Mouse (Mus musculus) kidney, embryonic 14.5 days (tissue): ENCODE data around the gene Parvb. TPM values are rescaled to one million over a fixed set of nuclear protein-coding genes. Genes with fewer than 3 reads are reported as not detected.

Experiments
- ATAC-seq: fragments of 200-750 bp; cut with Nextera tagmentation; 2 replicates; pipeline ENCODE4 v1.8.0; 2017; ENCODE audit warnings: moderate number of reproducible peaks, mild to moderate bottlenecking, moderate TSS enrichment, moderate library complexity; ENCODE audit not compliant: low FRiP score, low TSS enrichment
- H3K27ac ChIP-seq: fragments of 300-500 bp; sonication (generic); 2 replicates; pipeline ENCODE4 v1.5.1; 2014; ENCODE audit warnings: low read depth, mild to moderate bottlenecking, low read length, moderate library complexity, mixed read lengths
- H3K27me3 ChIP-seq: fragments of 300-500 bp; sonication (generic); 2 replicates; pipeline ENCODE4 v1.6.1; 2014; ENCODE audit warnings: mild to moderate bottlenecking, low read length; ENCODE audit not compliant: control insufficient read depth, insufficient read depth
- H3K36me3 ChIP-seq: fragments of 300-500 bp; sonication (generic); 2 replicates; pipeline ENCODE4 v1.6.1; 2014; ENCODE audit warnings: low read length, mixed read lengths; ENCODE audit not compliant: control insufficient read depth, insufficient read depth
- H3K4me1 ChIP-seq: fragments of 300-500 bp; sonication (generic); 2 replicates; pipeline ENCODE4 v1.6.1; 2014; ENCODE audit warnings: low read length, mixed read lengths; ENCODE audit not compliant: control insufficient read depth, insufficient read depth
- H3K4me2 ChIP-seq: fragments of 300-500 bp; sonication (generic); replicated peaks from 2 replicates; pipeline ENCODE4 v1.6.1; 2014; ENCODE audit warnings: low read depth, mild to moderate bottlenecking, low read length
- H3K4me3 ChIP-seq: fragments of 300-500 bp; sonication (generic); 2 replicates; pipeline ENCODE4 v1.5.1; 2014; ENCODE audit warnings: mild to moderate bottlenecking, low read length
- H3K9ac ChIP-seq: fragments of 300-500 bp; sonication (generic); 2 replicates; pipeline ENCODE4 v1.6.1; 2014; ENCODE audit warnings: low read depth, mild to moderate bottlenecking, low read length, moderate library complexity
- H3K9me3 ChIP-seq: fragments of 300-500 bp; sonication (generic); 2 replicates; pipeline ENCODE4 v1.6.1; 2016; ENCODE audit warnings: low read length; ENCODE audit not compliant: control insufficient read depth
- WGBS: fragments of 180-500 bp; shearing (Covaris S2); extraction: QIAGEN DNeasy Blood & Tissue Kit; methylation state at CpG from one replicate; pipeline ENCODE4 v1.1.7; 2014; 5-methylcytosine and 5-hydroxymethylcytosine counted together
- polyA plus RNA-seq: library from polyadenylated mRNA; unstranded; fragments of >200 nt; fragmentation: Nextera tagmentation; extraction: Ambion mirVana; gene quantifications from 2 replicates; pipeline ENCODE4 v1.2.1, GENCODE M21; 2014

Gene Parvb
- polyA plus RNA-seq, 1 experiment from 2014 or later = 3.9 TPM

GRCm38 (mm10) chr15:84301026-84301425 lies 69.2 kb downstream of the Parvb start:
- Histone ChIP-seq H3K27me3 (0 out of 2 replicates have a peak, but pooled peaks cover 2% of the 10 kb centered on the region), H3K4me2 (no peak overlapping the region), H3K4me3 (no peak overlapping the region), H3K36me3 (no peaks in the 10 kb centered on the region), H3K4me1 (peaks cover 42% of the 10 kb centered on the region), H3K27ac (no peak overlapping the region), H3K9ac (no peak overlapping the region), H3K9me3 (no peaks in the 10 kb centered on the region)
- 11% methylated on average over 7 of the region's 7 CpGs for WGBS
- no peak for ATAC-seq

- no peak overlapping the region for H3K4me3 ChIP-seq
- no peak for ATAC-seq
- no peak overlapping the region for H3K9ac ChIP-seq
- H3K4me1 ChIP-seq = peaks cover 42% of the 10 kb centered on the region
- no peak overlapping the region for H3K4me2 ChIP-seq
- no peaks in the 10 kb centered on the region for H3K9me3 ChIP-seq
- H3K36me3 ChIP-seq = no peaks in the 10 kb centered on the region
- 60% methylated on average over 8 of the region's 8 CpGs for WGBS
- no peak overlapping the region for H3K27ac ChIP-seq
- 0 out of 2 replicates have a peak, but pooled peaks cover 1% of the 10 kb centered on the region for H3K27me3 ChIP-seq
These were observed 70.0 kb downstream of the Parvb start for GRCm38 (mm10) chr15:84301641-84302420.

DNA sequence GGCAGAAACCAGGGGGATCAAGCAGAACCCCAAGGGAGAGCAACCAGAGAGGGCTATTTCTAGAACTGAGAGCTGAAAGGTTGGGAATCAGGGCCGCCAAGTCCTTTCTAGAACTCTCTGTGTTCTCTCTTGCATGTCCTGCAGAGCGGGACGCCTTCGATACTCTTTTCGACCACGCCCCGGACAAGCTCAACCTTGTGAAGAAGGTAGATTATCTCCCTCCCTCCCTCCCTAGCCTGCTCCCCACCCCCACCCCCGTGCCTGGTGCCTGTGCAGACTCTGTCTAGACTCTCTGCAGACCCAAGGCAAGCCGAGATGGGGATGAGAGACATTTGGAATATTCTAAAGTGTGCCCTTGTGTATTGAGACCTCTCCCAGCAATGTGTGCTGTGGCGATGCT lies 71.4 kb downstream of the Parvb start:
- peaks cover 41% of the 10 kb centered on the region for H3K4me1 ChIP-seq

GRCm38 (mm10) chr15:84305333-84305732 lies 73.5 kb downstream of the Parvb start:
- Histone ChIP-seq H3K36me3 (no peaks in the 10 kb centered on the region), H3K9ac (no peak overlapping the region), H3K4me3 (no peak overlapping the region), H3K4me2 (no peak overlapping the region), H3K27me3 (no peaks in the 10 kb centered on the region), H3K4me1 (peaks cover 22% of the 10 kb centered on the region), H3K9me3 (no peaks in the 10 kb centered on the region), H3K27ac (no peak overlapping the region)
- 43% methylated on average over 10 of the region's 10 CpGs for WGBS
- ATAC-seq = no peak

More for the DNA sequence above, 71.4 kb downstream of the Parvb start:
- WGBS = 51% methylated on average over 10 of the region's 10 CpGs
- Histone ChIP-seq H3K4me2 (no peak overlapping the region), H3K4me3 (no peak overlapping the region), H3K27me3 (no peaks in the 10 kb centered on the region), H3K9ac (no peak overlapping the region), H3K36me3 (no peaks in the 10 kb centered on the region), H3K9me3 (no peaks in the 10 kb centered on the region), H3K27ac (no peak overlapping the region)
- no peak for ATAC-seq

DNA sequence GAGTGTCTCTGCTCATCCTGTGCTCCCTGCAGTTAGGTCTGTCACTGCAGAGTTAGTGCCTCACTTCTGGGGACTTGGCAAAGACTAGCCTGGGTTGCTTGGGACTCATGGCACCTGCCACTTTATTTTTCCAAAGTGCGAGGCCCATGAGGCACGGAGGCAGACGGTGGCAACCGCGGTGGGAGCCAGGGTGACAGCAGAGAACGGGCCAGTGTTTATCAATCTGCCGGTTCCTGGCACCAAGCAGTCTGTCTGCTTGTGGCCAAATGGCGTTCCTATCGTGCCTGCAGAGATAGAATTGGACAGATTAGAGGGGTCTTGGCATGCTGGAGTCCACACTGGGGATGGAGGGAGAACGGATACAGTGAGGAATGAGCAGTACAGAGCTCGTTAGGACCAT lies 78.4 kb downstream of the Parvb start:
- no peak overlapping the region for H3K4me3 ChIP-seq
- no peak overlapping the region for H3K9ac ChIP-seq
- no peaks in the 10 kb centered on the region for H3K36me3 ChIP-seq
- no peak overlapping the region for H3K4me2 ChIP-seq
- H3K27ac ChIP-seq = no peak overlapping the region
- 48% methylated on average over 11 of the region's 11 CpGs for WGBS
- H3K9me3 ChIP-seq = no peaks in the 10 kb centered on the region
- no peaks in the 10 kb centered on the region for H3K27me3 ChIP-seq
- H3K4me1 ChIP-seq = peaks cover 36% of the 10 kb centered on the region
- no peak for ATAC-seq

- Histone ChIP-seq H3K4me1 (peaks cover 32% of the 10 kb centered on the region), H3K27me3 (no peaks in the 10 kb centered on the region), H3K9ac (no peak overlapping the region), H3K9me3 (no peaks in the 10 kb centered on the region), H3K4me2 (no peak overlapping the region), H3K4me3 (no peak overlapping the region), H3K27ac (no peak overlapping the region), H3K36me3 (no peaks in the 10 kb centered on the region)
- 77% methylated on average over 9 of the region's 9 CpGs for WGBS
- ATAC-seq = no peak
These were observed 79.6 kb downstream of the Parvb start for GRCm38 (mm10) chr15:84311295-84312085.

DNA sequence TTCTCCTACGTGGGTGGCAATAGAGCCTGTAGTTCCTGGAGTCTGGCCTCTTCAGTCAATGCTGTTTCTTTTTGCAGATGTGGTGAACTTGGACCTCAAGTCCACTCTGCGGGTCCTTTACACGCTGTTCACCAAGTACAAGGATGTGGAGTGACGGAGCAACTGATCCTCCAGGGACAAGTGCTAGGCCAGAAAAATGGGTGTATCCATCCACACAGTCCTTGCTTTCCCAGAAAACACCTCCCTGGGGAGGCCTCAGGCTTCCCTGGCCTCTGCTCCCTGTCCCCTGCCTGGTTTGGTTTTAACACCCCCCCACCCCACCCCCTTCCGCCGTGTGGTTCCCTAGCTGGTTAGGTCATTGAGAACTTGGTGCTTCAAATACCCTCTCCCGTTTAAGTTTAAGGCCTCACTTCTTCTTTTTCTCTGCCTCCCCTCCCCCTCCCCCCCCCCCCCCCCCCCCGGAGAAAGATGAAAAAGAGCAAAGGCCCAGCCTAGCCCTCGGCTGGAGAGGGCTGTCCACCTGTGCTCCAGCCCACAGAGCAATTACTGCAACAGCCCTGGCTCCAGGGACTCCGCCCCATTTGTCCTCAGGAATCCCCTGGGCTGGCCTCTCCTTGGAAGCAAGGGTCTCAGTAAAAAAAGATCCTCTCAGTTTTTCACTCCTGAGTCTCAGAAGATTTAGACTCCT lies 81.2 kb downstream of the Parvb start:
- WGBS = 50% methylated on average over 8 of the region's 10 CpGs
- Histone ChIP-seq H3K4me3 (no peak overlapping the region), H3K9ac (no peak overlapping the region), H3K9me3 (no peaks in the 10 kb centered on the region), H3K4me2 (no peak overlapping the region), H3K27me3 (no peaks in the 10 kb centered on the region), H3K36me3 (no peaks in the 10 kb centered on the region), H3K27ac (no peak overlapping the region), H3K4me1 (peaks cover 32% of the 10 kb centered on the region)
- peak; percentile 47; the same call in 1 of the 2 replicates for ATAC-seq

DNA sequence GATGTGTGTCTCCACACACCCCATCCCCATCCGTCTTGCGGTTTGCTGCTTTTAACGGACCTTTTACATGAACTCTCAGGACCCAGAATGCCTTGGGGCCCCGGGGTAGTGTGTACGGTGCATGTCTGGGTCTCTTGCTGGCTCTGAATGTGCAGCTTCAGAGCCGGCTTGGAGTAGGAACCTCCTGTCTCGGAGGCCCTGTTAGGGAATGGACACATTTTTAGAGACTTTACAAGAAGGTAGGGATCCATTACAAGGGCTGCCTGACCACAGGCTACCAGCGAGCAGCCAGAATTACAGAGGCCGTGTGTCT lies 81.7 kb downstream of the Parvb start:
- H3K4me1 ChIP-seq = peaks cover 32% of the 10 kb centered on the region
- H3K36me3 ChIP-seq = no peaks in the 10 kb centered on the region
- no peak overlapping the region for H3K4me2 ChIP-seq
- WGBS = 14% methylated on average over 9 of the region's 9 CpGs
- no peak overlapping the region for H3K9ac ChIP-seq
- H3K27ac ChIP-seq = no peak overlapping the region
- H3K9me3 ChIP-seq = no peaks in the 10 kb centered on the region
- peak; percentile 25; the same call in 1 of the 2 replicates for ATAC-seq
- no peak overlapping the region for H3K4me3 ChIP-seq
- H3K27me3 ChIP-seq = no peaks in the 10 kb centered on the region
